Mouse (Mus musculus): ENCODE results near the gene Popdc3. TPM values are rescaled to one million over a fixed set of nuclear protein-coding genes. Genes with fewer than 3 reads are reported as not detected.
"Not testable (repeated sequence)": the region's sequence is repeated elsewhere in the genome, so short reads cannot be mapped to it uniquely, and the experiment has no call there.

The Popdc3 gene
- polyA plus RNA-seq, 1 experiment, result not detected

- H3K4me1 ChIP-seq (ENCODE audit: control insufficient read depth, insufficient read depth, low read length), result peaks cover 6% of the 10 kb centered on the region
- no peaks in the 10 kb centered on the region for H3K36me3 ChIP-seq (ENCODE audit: control insufficient read depth, insufficient read depth, low read length)
- no peak for TF ChIP-seq POLR2A (IDR thresholded peaks at IDR 0.05; ENCODE audit: control insufficient read depth, low read depth, low read length)
- no peak for TF ChIP-seq CTCF (IDR thresholded peaks at IDR 0.05; ENCODE audit: control insufficient read depth, insufficient read depth, insufficient replicate concordance, low read depth, low read length)
- H3K27me3 ChIP-seq (ENCODE audit: control insufficient read depth, insufficient read depth, low read length), result no peaks in the 10 kb centered on the region
- H3K27ac ChIP-seq (ENCODE audit: control insufficient read depth, insufficient read depth, low read depth, low read length), result no peak overlapping the region
- no peak overlapping the region for H3K4me3 ChIP-seq (ENCODE audit: control insufficient read depth, low read depth, low read length)
Observed at GRCm38 (mm10) chr10:45339106-45339505, 161.2 kb downstream of the Popdc3 start.

DNA sequence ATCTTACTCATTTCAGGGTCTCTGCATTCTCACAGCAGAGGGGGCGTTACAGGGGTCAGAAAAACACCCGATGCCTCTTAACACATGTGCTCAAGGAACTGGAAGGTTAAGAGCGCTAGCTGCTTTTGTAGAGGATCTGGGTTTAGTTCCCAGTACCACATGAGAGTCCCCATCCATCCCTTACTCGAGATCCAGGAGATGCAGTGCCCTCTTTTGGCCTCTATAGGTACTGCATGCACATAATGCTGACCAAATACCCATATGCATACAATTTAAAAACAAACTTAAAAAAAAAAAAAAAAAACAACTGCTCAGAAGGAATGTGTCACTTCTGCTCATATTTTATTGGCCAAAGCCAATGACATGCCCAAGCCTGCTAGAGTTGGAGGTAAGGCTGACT lies 166.5 kb downstream of the Popdc3 start:
- Histone ChIP-seq H3K4me3 (ENCODE audit: control insufficient read depth, low read depth, low read length) (no peak overlapping the region), H3K27ac (ENCODE audit: control insufficient read depth, insufficient read depth, low read depth, low read length) (no peak overlapping the region), H3K27me3 (ENCODE audit: control insufficient read depth, insufficient read depth, low read length) (no peaks in the 10 kb centered on the region), H3K36me3 (ENCODE audit: control insufficient read depth, insufficient read depth, low read length) (no peaks in the 10 kb centered on the region), H3K4me1 (ENCODE audit: control insufficient read depth, insufficient read depth, low read length) (no peaks in the 10 kb centered on the region)
- TF ChIP-seq POLR2A (IDR thresholded peaks at IDR 0.05; ENCODE audit: control insufficient read depth, low read depth, low read length) (no peak), CTCF (IDR thresholded peaks at IDR 0.05; ENCODE audit: control insufficient read depth, insufficient read depth, insufficient replicate concordance, low read depth, low read length) (peak; percentile 26; the same call in 1 of the 2 replicates)

DNA sequence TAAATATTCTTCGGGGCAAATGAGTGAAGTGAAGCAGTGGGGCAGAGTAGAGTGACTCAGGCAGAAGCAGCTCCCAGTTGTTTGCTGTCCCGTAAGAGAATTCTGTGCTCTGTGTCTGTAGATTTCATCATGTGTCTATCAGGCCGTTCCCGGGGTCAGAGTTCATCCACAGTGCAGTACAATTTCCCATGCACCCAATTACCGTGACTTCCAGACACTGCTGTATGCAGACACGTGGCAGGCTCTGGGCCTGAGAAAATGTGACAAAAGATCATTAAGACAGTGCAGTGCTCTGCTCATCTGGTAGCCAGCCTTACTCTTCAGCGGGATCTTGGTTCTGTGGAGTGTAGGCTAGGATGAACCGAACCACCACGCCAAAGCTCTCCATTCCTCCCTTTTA lies 167.3 kb downstream of the Popdc3 start:
- TF ChIP-seq CTCF (IDR thresholded peaks at IDR 0.05; ENCODE audit: control insufficient read depth, insufficient read depth, insufficient replicate concordance, low read depth, low read length), result no peak
- TF ChIP-seq POLR2A (IDR thresholded peaks at IDR 0.05; ENCODE audit: control insufficient read depth, low read depth, low read length), result no peak
- no peak overlapping the region for H3K4me3 ChIP-seq (ENCODE audit: control insufficient read depth, low read depth, low read length)
- no peaks in the 10 kb centered on the region for H3K4me1 ChIP-seq (ENCODE audit: control insufficient read depth, insufficient read depth, low read length)
- H3K27ac ChIP-seq (ENCODE audit: control insufficient read depth, insufficient read depth, low read depth, low read length), result no peak overlapping the region
- H3K36me3 ChIP-seq (ENCODE audit: control insufficient read depth, insufficient read depth, low read length), result no peaks in the 10 kb centered on the region
- no peaks in the 10 kb centered on the region for H3K27me3 ChIP-seq (ENCODE audit: control insufficient read depth, insufficient read depth, low read length)

DNA sequence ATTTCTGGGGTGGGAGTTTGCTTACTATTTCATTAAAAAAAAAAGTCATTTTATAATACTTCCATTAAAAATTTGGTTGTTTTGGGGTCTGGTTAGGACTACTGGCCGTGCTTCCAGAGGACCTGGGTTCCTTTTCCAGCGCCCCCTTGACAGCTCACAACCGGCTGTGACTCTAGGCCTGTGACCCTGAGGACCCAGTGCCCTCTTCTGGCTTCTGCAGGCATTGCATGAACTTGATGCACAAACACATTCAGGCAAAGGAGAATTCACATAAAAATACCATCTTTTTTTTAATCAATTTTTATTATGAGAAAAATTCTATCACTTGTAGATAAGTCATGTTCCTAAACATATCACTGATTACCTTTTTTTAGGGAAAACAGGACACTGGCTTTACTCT lies 170.2 kb downstream of the Popdc3 start:
- not testable (repeated sequence) for H3K4me1 ChIP-seq (ENCODE audit: control insufficient read depth, insufficient read depth, low read length); H3K4me3 ChIP-seq (ENCODE audit: control insufficient read depth, low read depth, low read length); H3K27me3 ChIP-seq (ENCODE audit: control insufficient read depth, insufficient read depth, low read length)

DNA sequence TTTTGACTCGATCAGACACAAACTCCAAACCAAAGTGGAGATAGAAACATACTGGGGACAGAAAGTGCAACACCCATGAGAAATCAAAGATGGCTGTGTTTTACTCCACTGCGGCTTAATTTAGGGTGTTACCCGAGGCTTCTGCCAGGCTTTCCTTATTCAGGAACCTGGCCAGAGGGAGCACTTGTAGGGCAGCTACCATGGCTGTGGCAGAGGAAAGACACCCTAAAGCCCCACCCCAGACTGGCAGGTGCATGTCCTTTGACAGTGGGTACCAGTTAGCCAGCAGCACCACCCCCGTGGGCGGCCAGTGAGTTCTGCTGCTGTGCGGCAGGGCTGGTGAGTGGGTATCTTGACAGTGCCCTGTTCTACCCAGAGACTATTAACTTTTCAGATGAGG lies 178.2 kb downstream of the Popdc3 start:
- Histone ChIP-seq H3K27me3 (ENCODE audit: control insufficient read depth, insufficient read depth, low read length) (no peaks in the 10 kb centered on the region), H3K4me1 (ENCODE audit: control insufficient read depth, insufficient read depth, low read length) (no peaks in the 10 kb centered on the region), H3K4me3 (ENCODE audit: control insufficient read depth, low read depth, low read length) (no peak overlapping the region), H3K36me3 (ENCODE audit: control insufficient read depth, insufficient read depth, low read length) (no peaks in the 10 kb centered on the region), H3K27ac (ENCODE audit: control insufficient read depth, insufficient read depth, low read depth, low read length) (no peak overlapping the region)
- TF ChIP-seq CTCF (IDR thresholded peaks at IDR 0.05; ENCODE audit: control insufficient read depth, insufficient read depth, insufficient replicate concordance, low read depth, low read length), result no peak
- no peak for TF ChIP-seq POLR2A (IDR thresholded peaks at IDR 0.05; ENCODE audit: control insufficient read depth, low read depth, low read length)

More for the DNA sequence above, 170.2 kb downstream of the Popdc3 start:
- not testable (repeated sequence) for H3K36me3 ChIP-seq (ENCODE audit: control insufficient read depth, insufficient read depth, low read length); H3K27ac ChIP-seq (ENCODE audit: control insufficient read depth, insufficient read depth, low read depth, low read length)

DNA sequence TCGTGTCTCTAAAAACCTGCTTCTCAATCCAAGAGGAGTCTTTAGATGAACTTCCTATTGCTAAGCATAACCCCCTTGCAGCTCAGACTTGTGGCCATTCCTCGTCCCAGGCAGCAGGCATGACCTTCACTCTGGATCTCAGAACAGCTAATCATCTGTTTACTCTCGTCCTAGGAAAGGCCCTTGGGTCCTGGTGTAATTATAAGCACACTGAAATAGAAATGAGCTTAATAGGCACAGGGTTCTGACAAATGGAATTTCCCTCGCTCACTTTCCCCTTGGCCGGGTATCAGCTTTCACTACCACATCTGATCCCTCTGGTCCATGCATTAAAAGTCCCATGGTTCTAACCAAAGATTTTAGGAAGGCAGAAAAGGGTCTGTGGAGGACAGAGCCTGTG lies 185.5 kb downstream of the Popdc3 start:
- Histone ChIP-seq H3K4me1 (ENCODE audit: control insufficient read depth, insufficient read depth, low read length) (no peaks in the 10 kb centered on the region), H3K27me3 (ENCODE audit: control insufficient read depth, insufficient read depth, low read length) (no peaks in the 10 kb centered on the region), H3K36me3 (ENCODE audit: control insufficient read depth, insufficient read depth, low read length) (no peaks in the 10 kb centered on the region), H3K4me3 (ENCODE audit: control insufficient read depth, low read depth, low read length) (no peak overlapping the region), H3K27ac (ENCODE audit: control insufficient read depth, insufficient read depth, low read depth, low read length) (no peak overlapping the region)
- TF ChIP-seq CTCF (IDR thresholded peaks at IDR 0.05; ENCODE audit: control insufficient read depth, insufficient read depth, insufficient replicate concordance, low read depth, low read length) (no peak), POLR2A (IDR thresholded peaks at IDR 0.05; ENCODE audit: control insufficient read depth, low read depth, low read length) (no peak)

DNA sequence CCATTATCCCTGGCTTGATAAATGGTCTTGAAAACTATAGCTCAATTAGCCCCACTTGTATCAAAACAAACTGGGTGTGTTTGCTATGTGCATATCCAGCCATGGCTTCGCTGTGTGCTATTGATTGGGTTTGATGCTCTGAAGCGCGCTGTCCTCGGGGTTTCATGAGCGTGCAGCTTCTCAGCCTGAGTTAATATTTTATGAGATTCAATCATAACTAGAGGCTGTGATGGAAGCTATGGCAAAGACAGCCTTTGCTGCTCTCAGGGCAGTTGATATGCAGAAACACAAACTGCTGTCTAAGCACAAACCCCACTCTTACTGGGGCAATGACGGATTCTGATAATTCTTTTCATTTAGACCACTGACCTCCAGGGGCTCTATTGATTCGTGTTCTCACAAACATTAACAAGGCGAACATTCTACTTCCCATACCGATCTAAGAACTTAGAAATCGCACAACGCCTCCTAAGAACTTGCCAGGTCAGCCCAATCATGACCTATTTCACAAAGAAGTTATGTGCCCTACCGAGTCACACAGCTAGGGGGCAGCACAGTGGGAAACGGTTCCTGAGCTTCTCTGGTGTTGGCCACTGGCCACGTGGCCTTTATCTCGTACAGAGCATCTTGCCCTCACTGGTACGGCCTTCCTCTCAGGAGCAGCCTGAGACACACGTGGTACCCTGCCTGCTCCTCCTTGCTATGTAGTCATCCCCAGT lies 189.2 kb downstream of the Popdc3 start:
- no peak overlapping the region for H3K4me3 ChIP-seq (ENCODE audit: control insufficient read depth, low read depth, low read length)
- no peak overlapping the region for H3K27ac ChIP-seq (ENCODE audit: control insufficient read depth, insufficient read depth, low read depth, low read length)
- TF ChIP-seq CTCF (IDR thresholded peaks at IDR 0.05; ENCODE audit: control insufficient read depth, insufficient read depth, insufficient replicate concordance, low read depth, low read length) (peak; percentile 26; the same call in 1 of the 2 replicates), POLR2A (IDR thresholded peaks at IDR 0.05; ENCODE audit: control insufficient read depth, low read depth, low read length) (no peak)

More for the DNA sequence above, 189.2 kb downstream of the Popdc3 start:
- H3K27me3 ChIP-seq (ENCODE audit: control insufficient read depth, insufficient read depth, low read length), result no peaks in the 10 kb centered on the region
- H3K36me3 ChIP-seq (ENCODE audit: control insufficient read depth, insufficient read depth, low read length), result no peaks in the 10 kb centered on the region
- no peaks in the 10 kb centered on the region for H3K4me1 ChIP-seq (ENCODE audit: control insufficient read depth, insufficient read depth, low read length)

Other genes with a start within 250 kb of the Popdc3 start
- 1.8 and 2.1 TPM in 2 replicates for gene Prep, start 110.9 kb upstream of the Popdc3 start, polyA plus RNA-seq (2012; rRNA removed)
- gene Bves, start 157.7 kb downstream of the Popdc3 start, polyA plus RNA-seq (2012; rRNA removed), result 0.28 and 0.34 TPM in 2 replicates